Comparison of ENCODE assay signal across 2 mouse cellular contexts in genomic region chr11:70412591-70412990, GRCm38 (mm10).
TF ChIP-seq lines count a peak whose summit lies in the region.

No protein-coding gene starts in this region.

TF ChIP-seq in C2C12, 6 proteins besides CTCF, POLR2A, EP300 and RAD21 (continued from another document):
- TF ChIP-seq FOSL1 (IDR thresholded peaks at IDR 0.05; ENCODE audit: insufficient read depth, low read length, poor library complexity, severe bottlenecking), result no peak
- no peak for TF ChIP-seq MAX (IDR thresholded peaks at IDR 0.05)
- no peak for TF ChIP-seq MYOG (IDR thresholded peaks at IDR 0.05; ENCODE audit: control insufficient read depth, extremely low read depth, insufficient read length)
- TF ChIP-seq MYOD1 (IDR thresholded peaks at IDR 0.05; ENCODE audit: control insufficient read depth, insufficient read length, low read depth), result no peak

TF ChIP-seq in CH12.LX, 34 proteins besides CTCF, POLR2A, EP300 and RAD21 (continued from another document):
- TF ChIP-seq ZMIZ1 (IDR thresholded peaks at IDR 0.05; ENCODE audit: low read depth, low read length) (no peak), GABPA (IDR thresholded peaks at IDR 0.05; ENCODE audit: insufficient replicate concordance, low read depth, low read length) (no peak), NELFE (IDR thresholded peaks at IDR 0.05; ENCODE audit: low read depth, low read length) (no peak), TCF12 (IDR thresholded peaks at IDR 0.05; ENCODE audit: low read depth, low read length) (no peak), USF2 (conservative IDR thresholded peaks at IDR 0.05; ENCODE audit: low read depth, low read length) (0 out of 2 replicates have a peak, but pooled peaks have one; percentile 22), UBTF (IDR thresholded peaks at IDR 0.05; ENCODE audit: low read depth, low read length) (no peak), TBP (conservative IDR thresholded peaks at IDR 0.05; ENCODE audit: low read depth, low read length) (no peak), MAX (IDR thresholded peaks at IDR 0.05; ENCODE audit: low read length) (peak; percentile 19; the same call in 1 of the 2 replicates), ZNF384 (IDR thresholded peaks at IDR 0.05; ENCODE audit: low read depth, low read length) (no peak), SIN3A (IDR thresholded peaks at IDR 0.05; ENCODE audit: low read length) (no peak), MAZ (IDR thresholded peaks at IDR 0.05; ENCODE audit: low read depth, low read length) (no peak), BHLHE40 (IDR thresholded peaks at IDR 0.05; ENCODE audit: low read depth, low read length) (peak; percentile 85)
